Mouse (Mus musculus): Measurements from ENCODE around the gene 9230104L09Rik. TPM values are rescaled to one million over a fixed set of nuclear protein-coding genes. Genes with fewer than 3 reads are reported as not detected.

9230104L09Rik gene
- polyA plus RNA-seq, 1 experiment from 2014 or later = not detected

GRCm38 (mm10) chr2:148877016-148877770 is 12.4 kb upstream of the 9230104L09Rik start:
- no peak overlapping the region for H3K4me3 ChIP-seq (replicated peaks)
- H3K36me3 ChIP-seq (replicated peaks) = no peaks in the 10 kb centered on the region
- no peak overlapping the region for H3K9ac ChIP-seq
- no peaks in the 10 kb centered on the region for H3K9me3 ChIP-seq (replicated peaks)
- peaks cover 35% of the 10 kb centered on the region for H3K4me1 ChIP-seq (replicated peaks)
- WGBS (ENCODE audit: insufficient replicate concordance) = 19% methylated on average over 3 of the region's 3 CpGs
- H3K27ac ChIP-seq (replicated peaks) = 0 out of 2 replicates have a peak overlapping the region, but pooled peaks have one; percentile 19
- H3K4me2 ChIP-seq = no peak overlapping the region
- H3K27me3 ChIP-seq = 0 out of 2 replicates have a peak, but pooled peaks cover 2% of the 10 kb centered on the region
- ATAC-seq (ENCODE audit: insufficient read depth) = no peak

DNA sequence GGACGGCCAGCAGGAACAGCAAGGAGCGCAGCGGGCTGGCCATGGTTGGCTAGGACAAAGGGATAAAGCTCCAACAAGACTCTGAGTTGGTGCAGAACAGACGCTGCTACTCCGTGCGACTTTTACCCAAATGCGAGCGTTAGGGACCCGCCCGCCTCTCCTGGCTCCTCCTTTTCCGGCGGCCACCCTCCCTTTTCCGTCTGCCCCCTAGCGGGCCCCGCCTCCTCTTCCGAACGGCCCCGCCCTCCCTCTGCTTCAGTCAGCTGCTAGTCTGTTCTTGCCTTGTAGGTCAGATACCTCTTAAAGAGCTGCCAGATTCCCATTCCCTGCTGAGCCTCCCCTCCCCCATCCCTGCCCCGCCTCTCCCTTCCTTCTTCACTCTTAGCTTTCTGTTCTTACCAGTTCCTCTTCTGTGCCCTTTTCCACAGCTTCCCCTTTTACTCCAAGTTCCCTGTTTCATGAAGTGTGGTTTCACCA is 10.5 kb upstream of the 9230104L09Rik start, which contains the start of gene Cst3:
Cst3 (minus strand) TSS at position 358 of the 477 bp plus-strand sequence.
- H3K4me3 ChIP-seq (replicated peaks) = peak within 1 kb of the TSS; percentile 75
- H3K9me3 ChIP-seq (replicated peaks) = no peaks in the 10 kb centered on the region
- peak within 1 kb of the TSS; percentile 69 for H3K9ac ChIP-seq
- peak within 1 kb of the TSS; percentile 86 for H3K4me2 ChIP-seq
- no peaks in the 10 kb centered on the region for H3K27me3 ChIP-seq
- peak within 1 kb of the TSS; percentile 80 for H3K27ac ChIP-seq (replicated peaks)
- peaks cover 12% of the 10 kb centered on the region; the same call in 1 of the 2 replicates for H3K36me3 ChIP-seq (replicated peaks)
- ATAC-seq (ENCODE audit: insufficient read depth) = peak; percentile 95
- 0% methylated on average over 19 of the region's 19 CpGs for WGBS (ENCODE audit: insufficient replicate concordance)
- peaks cover 35% of the 10 kb centered on the region for H3K4me1 ChIP-seq (replicated peaks)

DNA sequence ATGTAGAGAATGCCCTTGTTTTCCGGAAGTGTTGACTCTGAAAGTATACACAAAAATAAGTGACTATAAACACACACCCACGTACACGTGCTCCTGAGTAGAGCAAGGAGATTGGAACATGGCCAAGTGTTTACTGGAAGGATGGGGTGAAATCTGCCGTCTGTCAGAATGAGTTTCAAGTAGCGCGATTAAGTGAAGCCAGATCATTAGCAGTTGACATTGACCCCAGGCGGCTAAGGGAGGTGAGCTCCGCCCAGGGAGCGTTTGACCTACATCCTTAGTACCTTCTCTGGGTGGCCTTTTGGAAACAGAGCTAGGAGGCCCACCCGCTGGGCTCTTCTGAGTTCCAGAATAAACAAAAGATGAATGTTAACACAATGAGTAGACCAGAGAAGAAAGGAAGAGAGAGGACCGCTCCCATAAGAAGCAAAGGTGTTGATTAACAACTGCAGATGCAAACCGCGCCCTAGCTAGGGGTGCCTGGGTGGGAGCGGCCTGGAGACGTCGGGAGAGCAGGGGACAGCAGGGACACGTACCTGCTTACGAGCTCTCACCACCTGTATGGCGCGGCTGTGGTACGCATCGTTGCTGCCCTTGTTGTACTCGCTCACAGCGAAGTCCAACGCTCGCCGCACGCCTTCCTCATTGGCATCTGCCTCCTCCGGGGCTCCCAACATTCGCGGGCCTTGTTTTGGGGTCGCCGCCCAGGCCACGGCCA is 9.9 kb upstream of the 9230104L09Rik start:
- Histone ChIP-seq H3K9ac (peak overlapping the region; percentile 69), H3K27me3 (no peaks in the 10 kb centered on the region), H3K9me3 (replicated peaks) (no peaks in the 10 kb centered on the region), H3K27ac (replicated peaks) (peak overlapping the region; percentile 80), H3K4me3 (replicated peaks) (peak overlapping the region; percentile 75), H3K4me1 (replicated peaks) (peaks cover 35% of the 10 kb centered on the region), H3K4me2 (peak overlapping the region; percentile 86), H3K36me3 (replicated peaks) (peaks cover 12% of the 10 kb centered on the region; the same call in 1 of the 2 replicates)
- WGBS (ENCODE audit: insufficient replicate concordance) = under 1% methylated on average over 34 of the region's 34 CpGs
- ATAC-seq (ENCODE audit: insufficient read depth) = peak; percentile 74

GRCm38 (mm10) chr2:148874224-148874616 is 9.4 kb upstream of the 9230104L09Rik start:
- no peaks in the 10 kb centered on the region for H3K27me3 ChIP-seq
- H3K9me3 ChIP-seq (replicated peaks) = no peaks in the 10 kb centered on the region
- H3K36me3 ChIP-seq (replicated peaks) = peaks cover 12% of the 10 kb centered on the region; the same call in 1 of the 2 replicates
- peak overlapping the region; percentile 69 for H3K9ac ChIP-seq
- no peak overlapping the region for H3K27ac ChIP-seq (replicated peaks)
- ATAC-seq (ENCODE audit: insufficient read depth) = no peak
- peaks cover 35% of the 10 kb centered on the region for H3K4me1 ChIP-seq (replicated peaks)
- WGBS (ENCODE audit: insufficient replicate concordance) = 24% methylated on average over 3 of the region's 3 CpGs
- peak overlapping the region; percentile 86 for H3K4me2 ChIP-seq
- H3K4me3 ChIP-seq (replicated peaks) = peak overlapping the region; percentile 75

- no peak overlapping the region for H3K27ac ChIP-seq (replicated peaks)
- peaks cover 35% of the 10 kb centered on the region for H3K4me1 ChIP-seq (replicated peaks)
- H3K9me3 ChIP-seq (replicated peaks) = no peaks in the 10 kb centered on the region
- H3K4me3 ChIP-seq (replicated peaks) = peak overlapping the region; percentile 75; the same call in 1 of the 2 replicates
- no peak for ATAC-seq (ENCODE audit: insufficient read depth)
- peaks cover 12% of the 10 kb centered on the region; the same call in 1 of the 2 replicates for H3K36me3 ChIP-seq (replicated peaks)
- 64% methylated on average over 4 of the region's 4 CpGs for WGBS (ENCODE audit: insufficient replicate concordance)
- H3K4me2 ChIP-seq = peak overlapping the region; percentile 86
- no peaks in the 10 kb centered on the region for H3K27me3 ChIP-seq
- H3K9ac ChIP-seq = no peak overlapping the region
Measured at GRCm38 (mm10) chr2:148872860-148873259, 8.0 kb upstream of the 9230104L09Rik start.

- H3K4me1 ChIP-seq (replicated peaks) = peaks cover 22% of the 10 kb centered on the region
- no peak overlapping the region for H3K9ac ChIP-seq
- no peak for ATAC-seq (ENCODE audit: insufficient read depth)
- no peaks in the 10 kb centered on the region for H3K27me3 ChIP-seq
- peaks cover 12% of the 10 kb centered on the region; the same call in 1 of the 2 replicates for H3K36me3 ChIP-seq (replicated peaks)
- H3K27ac ChIP-seq (replicated peaks) = no peak overlapping the region
- WGBS (ENCODE audit: insufficient replicate concordance) = 63% methylated on average over 3 of the region's 3 CpGs
- H3K9me3 ChIP-seq (replicated peaks) = no peaks in the 10 kb centered on the region
- no peak overlapping the region for H3K4me2 ChIP-seq
- H3K4me3 ChIP-seq (replicated peaks) = no peak overlapping the region
Measured at GRCm38 (mm10) chr2:148870526-148870925, 5.7 kb upstream of the 9230104L09Rik start.

GRCm38 (mm10) chr2:148868959-148869358 is 4.1 kb upstream of the 9230104L09Rik start:
- no peak overlapping the region for H3K27ac ChIP-seq (replicated peaks)
- H3K4me1 ChIP-seq (replicated peaks) = peaks cover 10% of the 10 kb centered on the region
- WGBS (ENCODE audit: insufficient replicate concordance) = 19% methylated on average over 1 of the region's 1 CpGs
- no peaks in the 10 kb centered on the region for H3K27me3 ChIP-seq
- H3K9ac ChIP-seq = no peak overlapping the region
- no peaks in the 10 kb centered on the region for H3K9me3 ChIP-seq (replicated peaks)
- no peak for ATAC-seq (ENCODE audit: insufficient read depth)
- H3K36me3 ChIP-seq (replicated peaks) = peaks cover 12% of the 10 kb centered on the region; the same call in 1 of the 2 replicates
- H3K4me2 ChIP-seq = no peak overlapping the region
- no peak overlapping the region for H3K4me3 ChIP-seq (replicated peaks)

GRCm38 (mm10) chr2:148861693-148862092 is 3.1 kb downstream of the 9230104L09Rik start:
- no peaks in the 10 kb centered on the region for H3K4me1 ChIP-seq (replicated peaks)
- no peak overlapping the region for H3K4me3 ChIP-seq (replicated peaks)
- no peaks in the 10 kb centered on the region for H3K36me3 ChIP-seq (replicated peaks)
- no peak overlapping the region for H3K9ac ChIP-seq
- H3K9me3 ChIP-seq (replicated peaks) = no peaks in the 10 kb centered on the region
- H3K27me3 ChIP-seq = no peaks in the 10 kb centered on the region
- no peak overlapping the region for H3K27ac ChIP-seq (replicated peaks)
- ATAC-seq (ENCODE audit: insufficient read depth) = no peak
- H3K4me2 ChIP-seq = no peak overlapping the region

- no peak for ATAC-seq (ENCODE audit: insufficient read depth)
- Histone ChIP-seq H3K36me3 (replicated peaks) (no peaks in the 10 kb centered on the region), H3K4me3 (replicated peaks) (no peak overlapping the region), H3K9me3 (replicated peaks) (no peaks in the 10 kb centered on the region), H3K4me2 (no peak overlapping the region), H3K27me3 (no peaks in the 10 kb centered on the region), H3K4me1 (replicated peaks) (no peaks in the 10 kb centered on the region), H3K27ac (replicated peaks) (no peak overlapping the region), H3K9ac (no peak overlapping the region)
- WGBS (ENCODE audit: insufficient replicate concordance) = 58% methylated on average over 4 of the region's 4 CpGs
Measured at GRCm38 (mm10) chr2:148860993-148861392, 3.8 kb downstream of the 9230104L09Rik start.

DNA sequence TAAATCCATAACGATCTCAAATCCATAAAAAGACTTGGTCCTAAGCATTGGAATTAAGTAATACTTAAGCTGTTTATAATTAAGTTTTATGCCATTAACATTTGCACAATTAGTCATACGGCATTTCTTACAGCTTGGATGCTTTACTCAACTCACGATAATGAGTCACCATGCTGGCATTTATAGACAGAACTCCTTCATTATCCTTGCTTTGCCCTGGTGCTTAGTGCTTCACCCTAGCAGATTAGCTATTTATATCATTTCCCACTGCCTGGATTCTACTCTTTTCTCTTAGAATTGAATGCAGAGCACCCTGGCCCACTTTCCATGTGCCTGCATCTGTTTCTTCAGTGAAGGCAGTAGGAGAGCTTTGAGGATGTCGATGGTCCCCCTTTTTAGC is 7.3 kb downstream of the 9230104L09Rik start:
- Histone ChIP-seq H3K27me3 (no peaks in the 10 kb centered on the region), H3K27ac (replicated peaks) (no peak overlapping the region), H3K4me3 (replicated peaks) (no peak overlapping the region), H3K9me3 (replicated peaks) (no peaks in the 10 kb centered on the region), H3K4me2 (no peak overlapping the region), H3K36me3 (replicated peaks) (no peaks in the 10 kb centered on the region), H3K4me1 (replicated peaks) (no peaks in the 10 kb centered on the region), H3K9ac (no peak overlapping the region)
- no peak for ATAC-seq (ENCODE audit: insufficient read depth)
- WGBS (ENCODE audit: insufficient replicate concordance) = 58% methylated on average over 4 of the region's 4 CpGs
